Mouse (Mus musculus) liver, embryonic 14.5 days (tissue): ENCODE results near the gene Chaf1a. TPM values are rescaled to one million over a fixed set of nuclear protein-coding genes. Genes with fewer than 3 reads are reported as not detected.

Experiments
- ATAC-seq: fragments of 200-750 bp; cut with Nextera tagmentation; 2 replicates; pipeline ENCODE4 v1.8.0; 2017; ENCODE audit warnings: moderate number of reproducible peaks, mild to moderate bottlenecking, moderate library complexity; ENCODE audit not compliant: insufficient read depth
- DNase-seq, 3 experiments: peaks; one replicate each; pipeline ENCODE4 v3.0.0-alpha.2; 2012 to 2013; ENCODE audit warnings: low read depth in 3 of 3, low spot score in 3 of 3
- H3K27ac ChIP-seq: fragments of 300-500 bp; sonication (generic); 2 replicates; pipeline ENCODE4 v1.5.1; 2014; ENCODE audit warnings: moderate library complexity, mild to moderate bottlenecking, control low read depth, inconsistent platforms
- H3K27me3 ChIP-seq: fragments of 300-500 bp; sonication (generic); 2 replicates; pipeline ENCODE4 v1.6.1; 2014; ENCODE audit warnings: mild to moderate bottlenecking, low read length, moderate library complexity; ENCODE audit not compliant: control insufficient read depth, insufficient read depth
- H3K36me3 ChIP-seq: fragments of 300-500 bp; sonication (generic); replicated peaks from 2 replicates; pipeline ENCODE4 v1.6.1; 2014; ENCODE audit warnings: low read depth; ENCODE audit not compliant: control insufficient read depth, insufficient read depth
- H3K4me1 ChIP-seq, 2 experiments: fragments of 200-500 bp in 1 of 2; fragments of 300-500 bp in 1 of 2; sonication (generic) in 1 of 2; replicated peaks; 2 replicates each; pipeline ENCODE4 v1.6.1; 2012 to 2014; ENCODE audit warnings: antibody characterized with exemption in 1 of 2, inconsistent platforms in 1 of 2, low read length in 1 of 2; ENCODE audit not compliant: control insufficient read depth in 2 of 2, insufficient read depth in 2 of 2
- H3K4me2 ChIP-seq: fragments of 300-500 bp; sonication (generic); 2 replicates; pipeline ENCODE4 v1.6.1; 2014; ENCODE audit warnings: low read depth, mild to moderate bottlenecking, control low read depth, moderate library complexity
- H3K4me3 ChIP-seq, 2 experiments: fragments of 200-500 bp in 1 of 2; fragments of 300-500 bp in 1 of 2; sonication (generic) in 1 of 2; 2 replicates each; pipeline ENCODE4 v1.5.1; 2012 to 2014; ENCODE audit warnings: low read depth in 2 of 2, low read length in 2 of 2, mild to moderate bottlenecking in 2 of 2, control low read depth in 1 of 2, inconsistent platforms in 1 of 2, moderate library complexity in 1 of 2; ENCODE audit not compliant: insufficient read depth in 1 of 2
- H3K9ac ChIP-seq: fragments of 300-500 bp; sonication (generic); replicated peaks from 2 replicates; pipeline ENCODE4 v1.6.1; 2014; ENCODE audit warnings: mild to moderate bottlenecking, control low read depth, moderate library complexity
- H3K9me3 ChIP-seq: fragments of 300-500 bp; sonication (generic); 2 replicates; pipeline ENCODE4 v1.6.1; 2016; ENCODE audit warnings: low read length, mixed read lengths; ENCODE audit not compliant: control insufficient read depth
- CTCF ChIP-seq: IDR thresholded peaks from 2 replicates; pipeline ENCODE4 v1.5.1; 2016; ENCODE audit warnings: antibody characterized with exemption, low read depth, control low read depth
- EP300 ChIP-seq: IDR thresholded peaks from 2 replicates; pipeline ENCODE4 v1.6.1; 2016; ENCODE audit warnings: antibody characterized with exemption, low read depth
- WGBS: fragments of 180-500 bp; shearing (Covaris S2); extraction: QIAGEN DNeasy Blood & Tissue Kit; methylation state at CpG from one replicate; pipeline ENCODE4 v1.1.7; 2014; ENCODE audit not compliant: insufficient replicate concordance; 5-methylcytosine and 5-hydroxymethylcytosine counted together
- polyA plus RNA-seq, 2 experiments: library from polyadenylated mRNA; depleted of rRNA in 1 of 2; stranded (reverse) in 1 of 2; unstranded in 1 of 2; fragments of >200 nt; fragmentation: Nextera tagmentation in 1 of 2; extraction: Ambion mirVana in 1 of 2; gene quantifications; 2 replicates each; pipeline versions ENCODE4 v1.2.1 to v1.2.3; 2012 to 2014

Chaf1a gene
- polyA plus RNA-seq, 2 experiments, result 10.2 to 14.6 TPM

GRCm38 (mm10) chr17:56032831-56033230 lies 7.4 kb upstream of the Chaf1a start:
- Histone ChIP-seq H3K27me3 (no peaks in the 10 kb centered on the region), H3K36me3 (no peaks in the 10 kb centered on the region), H3K4me1 (peaks cover 14 to 29% of the 10 kb centered on the region in 2 experiments), H3K9ac (no peak overlapping the region), H3K4me2 (no peak overlapping the region), H3K27ac (no peak overlapping the region), H3K9me3 (no peaks in the 10 kb centered on the region), H3K4me3 (no peak overlapping the region)
- no peak for TF ChIP-seq CTCF
- TF ChIP-seq EP300, result no peak
- ATAC-seq (no peak), DNase-seq (no peak)
- WGBS, result 58% methylated on average over 7 of the region's 7 CpGs

GRCm38 (mm10) chr17:56034040-56034725 lies 6.1 kb upstream of the Chaf1a start:
- no peaks in the 10 kb centered on the region for H3K27me3 ChIP-seq
- DNase-seq (no peak), ATAC-seq (no peak)
- 74% methylated on average over 7 of the region's 7 CpGs for WGBS
- TF ChIP-seq EP300 (no peak), CTCF (no peak)
- no peaks in the 10 kb centered on the region for H3K36me3 ChIP-seq
- peak overlapping the region; percentile 72; the same call in 1 of the 2 replicates for H3K9ac ChIP-seq
- no peaks in the 10 kb centered on the region for H3K9me3 ChIP-seq
- H3K4me3 ChIP-seq, result peak overlapping the region in 1 of 2 experiments; percentile 93; a peak in 2 of 4 replicates
- H3K4me2 ChIP-seq, result peak overlapping the region; percentile 82
- no peak overlapping the region for H3K27ac ChIP-seq
- H3K4me1 ChIP-seq, result peaks cover 14 to 29% of the 10 kb centered on the region in 2 experiments

GRCm38 (mm10) chr17:56034726-56035100 lies 5.5 kb upstream of the Chaf1a start:
- WGBS, result 84% methylated on average over 6 of the region's 6 CpGs
- Histone ChIP-seq H3K9me3 (no peaks in the 10 kb centered on the region), H3K27me3 (no peaks in the 10 kb centered on the region), H3K27ac (no peak overlapping the region; the same call in none of the 2 replicates), H3K4me3 (peak overlapping the region; percentile 76 to 93), H3K36me3 (no peaks in the 10 kb centered on the region), H3K4me1 (peaks cover 14 to 29% of the 10 kb centered on the region in 2 experiments), H3K4me2 (peak overlapping the region; percentile 82), H3K9ac (peak overlapping the region; percentile 72)
- DNase-seq (no peak), ATAC-seq (no peak)
- TF ChIP-seq EP300 (no peak), CTCF (no peak)

- no peaks in the 10 kb centered on the region for H3K36me3 ChIP-seq
- ATAC-seq, result no peak
- H3K27ac ChIP-seq, result no peak overlapping the region; the same call in 1 of the 2 replicates
- H3K9me3 ChIP-seq, result no peaks in the 10 kb centered on the region
- H3K9ac ChIP-seq, result peak overlapping the region; percentile 72
- peak overlapping the region; percentile 76 to 93 for H3K4me3 ChIP-seq
- no peak for DNase-seq
- H3K4me1 ChIP-seq, result peaks cover 14 to 29% of the 10 kb centered on the region in 2 experiments
- H3K27me3 ChIP-seq, result no peaks in the 10 kb centered on the region
- WGBS, result 71% methylated on average over 4 of the region's 4 CpGs
- H3K4me2 ChIP-seq, result peak overlapping the region; percentile 82
- TF ChIP-seq EP300 (no peak), CTCF (no peak)
Observed at GRCm38 (mm10) chr17:56035216-56035615, 5.0 kb upstream of the Chaf1a start.

- whole genome bisulfite sequencing, result under 1% methylated on average over 74 of the region's 74 CpGs
- ATAC-seq, result peak; percentile 86
- H3K27me3 ChIP-seq, result no peaks in the 10 kb centered on the region
- H3K4me3 ChIP-seq, result peak within 1 kb of the TSS; percentile 76 to 93
- H3K4me1 ChIP-seq, result peaks cover 14 to 27% of the 10 kb centered on the region in 2 experiments
- H3K4me2 ChIP-seq, result peak within 1 kb of the TSS; percentile 82
- H3K9ac ChIP-seq, result peak within 1 kb of the TSS; percentile 72
- no peaks in the 10 kb centered on the region for H3K36me3 ChIP-seq
- H3K9me3 ChIP-seq, result no peaks in the 10 kb centered on the region
- H3K27ac ChIP-seq, result peak within 1 kb of the TSS; percentile 28
- TF ChIP-seq CTCF (peak; percentile 99), EP300 (peak; percentile 53; the same call in 1 of the 2 replicates)
- peak; percentile 95 to 96 (median 95) for DNase-seq
Observed at GRCm38 (mm10) chr17:56036176-56036900, 3.9 kb upstream of the Chaf1a start, which contains the start of gene Sh3gl1. Gene Sh3gl1, minus strand, starts transcription at chr17:56036635.
